13 mouse cellular contexts compared by ENCODE assay signal in the genomic region with DNA sequence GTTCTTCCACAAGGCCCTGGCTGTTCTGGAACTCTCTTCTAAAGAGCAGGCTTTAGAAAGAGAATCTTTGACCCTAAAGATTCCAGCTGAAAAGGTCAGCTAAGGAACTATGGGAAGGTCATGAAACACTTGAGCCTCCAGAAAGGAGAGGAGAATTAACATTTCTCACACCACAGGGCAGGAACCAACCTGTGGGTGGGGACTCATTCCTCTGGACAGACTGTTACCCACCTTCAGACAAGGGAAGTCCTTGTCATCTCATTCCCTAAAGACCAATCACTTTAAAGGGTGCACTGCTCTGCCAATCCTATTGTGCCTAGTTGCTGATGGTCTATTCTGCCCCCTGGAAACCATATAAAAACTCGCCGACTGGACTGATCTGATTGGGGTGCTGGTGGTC.
"Had no signal": no experiment of that assay in that cellular context is flagged by ENCODE, and none has a peak within 500 bp of the region (broad histone marks: within the 10 kb centered on the region; RNA-seq: fewer than 3 reads in every experiment).

No protein-coding gene starts in this region.

- H3K27me3 ChIP-seq: limb, embryonic 13.5 days; neural tube, embryonic 12.5 days had no signal

- H3K4me3 ChIP-seq: limb, embryonic 13.5 days; neural tube, embryonic 12.5 days had no signal

- DNase-seq: kidney, adult 8-10 months; kidney, postnatal 25 days; layer of hippocampus, adult 9-11 months; lung, adult 18-20 months; midbrain, embryonic 14.5 days; retina, postnatal 1 day; right cerebral cortex, postnatal 4 days; spleen, adult 18-20 months; thymus, adult 2 months; thymus, postnatal 25 days had no signal

- H3K9me3 ChIP-seq: limb, embryonic 13.5 days; neural tube, embryonic 12.5 days had no signal

- H3K27ac ChIP-seq: limb, embryonic 13.5 days; liver, embryonic 14.5 days; neural tube, embryonic 12.5 days had no signal

- H3K36me3 ChIP-seq: limb, embryonic 13.5 days; neural tube, embryonic 12.5 days had no signal
